Mouse (Mus musculus) WW6 (cell line): ENCODE results near the gene Fam214b.

ENCODE experiments used
- DNase-seq: peaks from one replicate; pipeline ENCODE4 v3.0.0-alpha.2; 2013; ENCODE audit warnings: low read depth, low spot score

Gene Fam214b

GRCm38 (mm10) chr4:43038567-43039495 lies 7.2 kb downstream of the Fam214b start:
- no peak for DNase-seq

- no peak for DNase-seq
Observed at GRCm38 (mm10) chr4:43037860-43038566, 8.0 kb downstream of the Fam214b start.

GRCm38 (mm10) chr4:43036356-43036755 lies 9.7 kb downstream of the Fam214b start:
- no peak for DNase-seq

- no peak for DNase-seq
Observed at GRCm38 (mm10) chr4:43035851-43036250, 10.2 kb downstream of the Fam214b start.

- DNase-seq = no peak
Observed at GRCm38 (mm10) chr4:43033481-43033880, 12.5 kb downstream of the Fam214b start.

GRCm38 (mm10) chr4:43032501-43032900 lies 13.5 kb downstream of the Fam214b start:
- DNase-seq = no peak

- DNase-seq = peak; percentile 89
Observed at GRCm38 (mm10) chr4:43031237-43031995, 14.6 kb downstream of the Fam214b start, which contains the start of gene Stoml2. Gene Stoml2 (minus strand): TSS chr4:43031710.

GRCm38 (mm10) chr4:43030780-43031230 lies 15.2 kb downstream of the Fam214b start:
- no peak for DNase-seq

- no peak for DNase-seq
Observed at GRCm38 (mm10) chr4:43030352-43030751, 15.7 kb downstream of the Fam214b start.

GRCm38 (mm10) chr4:43029749-43030148 lies 16.3 kb downstream of the Fam214b start:
- no peak for DNase-seq

- DNase-seq = no peak
Observed at GRCm38 (mm10) chr4:43029121-43029520, 16.9 kb downstream of the Fam214b start.

- peak; percentile 86 for DNase-seq
Observed at GRCm38 (mm10) chr4:43025084-43025960, 20.7 kb downstream of the Fam214b start, which contains the start of gene Pigo. Gene Pigo (minus strand): TSS chr4:43025819.

GRCm38 (mm10) chr4:43024673-43025072 lies 21.3 kb downstream of the Fam214b start:
- DNase-seq = no peak

GRCm38 (mm10) chr4:43021341-43021740 lies 24.7 kb downstream of the Fam214b start:
- DNase-seq = no peak

- DNase-seq = no peak
Observed at GRCm38 (mm10) chr4:43020876-43021275, 25.1 kb downstream of the Fam214b start.

GRCm38 (mm10) chr4:43019641-43020465 lies 26.2 kb downstream of the Fam214b start:
- DNase-seq = no peak

GRCm38 (mm10) chr4:43019176-43019575 lies 26.8 kb downstream of the Fam214b start:
- DNase-seq = no peak

GRCm38 (mm10) chr4:43018156-43018555 lies 27.9 kb downstream of the Fam214b start:
- no peak for DNase-seq

GRCm38 (mm10) chr4:43012091-43012490 lies 33.9 kb downstream of the Fam214b start:
- no peak for DNase-seq
